Mouse (Mus musculus) CH12.LX (cell line): ENCODE measurements at regions not wholly inside any gene's neighbourhood (a gene's known extent, or its start where the extent isn't known, plus 50 kb on each side); places are given as distances from the start of the nearest gene placed in this dataset.

Experiments
- CTCF ChIP-seq, 2 experiments: IDR thresholded peaks in 1 of 2; conservative IDR thresholded peaks in 1 of 2; 2 replicates each; pipeline ENCODE4 v1.5.1; 2011 to 2012; ENCODE audit warnings: low read depth in 2 of 2, low read length in 2 of 2, improper control_type of control experiment in 1 of 2, inconsistent platforms in 1 of 2, mild to moderate bottlenecking in 1 of 2, moderate library complexity in 1 of 2
- GABPA ChIP-seq: IDR thresholded peaks from 2 replicates; pipeline ENCODE4 v1.6.1; 2012; ENCODE audit warnings: low read depth, low read length, improper control_type of control experiment, inconsistent platforms; ENCODE audit not compliant: insufficient replicate concordance
- HCFC1 ChIP-seq: IDR thresholded peaks from 2 replicates; pipeline ENCODE4 v1.6.1; 2012; ENCODE audit warnings: low read depth, mild to moderate bottlenecking, inconsistent platforms, low read length, improper control_type of control experiment
- JUN ChIP-seq: IDR thresholded peaks from 2 replicates; pipeline ENCODE4 v1.6.1; 2011; ENCODE audit warnings: low read depth, mild to moderate bottlenecking, low read length, improper control_type of control experiment, moderate library complexity; ENCODE audit not compliant: insufficient read depth
- NELFE ChIP-seq: IDR thresholded peaks from 2 replicates; pipeline ENCODE4 v1.6.1; 2011; ENCODE audit warnings: low read depth, low read length, improper control_type of control experiment
- POLR2A ChIP-seq: IDR thresholded peaks from 2 replicates; pipeline ENCODE4 v1.6.1; 2011; ENCODE audit warnings: low read depth, mild to moderate bottlenecking, improper control_type of control experiment, low read length
- POLR2AphosphoS2 ChIP-seq: IDR thresholded peaks from 2 replicates; pipeline ENCODE4 v1.6.1; 2011; ENCODE audit warnings: low read depth, low read length, improper control_type of control experiment
- USF1 ChIP-seq: IDR thresholded peaks from 2 replicates; pipeline ENCODE4 v1.6.1; 2014; ENCODE audit warnings: low read depth, mild to moderate bottlenecking, inconsistent platforms, low read length, improper control_type of control experiment
- ZNF384 ChIP-seq: IDR thresholded peaks from 2 replicates; pipeline ENCODE4 v1.6.1; 2012; ENCODE audit warnings: low read depth, low read length, improper control_type of control experiment, inconsistent platforms

DNA sequence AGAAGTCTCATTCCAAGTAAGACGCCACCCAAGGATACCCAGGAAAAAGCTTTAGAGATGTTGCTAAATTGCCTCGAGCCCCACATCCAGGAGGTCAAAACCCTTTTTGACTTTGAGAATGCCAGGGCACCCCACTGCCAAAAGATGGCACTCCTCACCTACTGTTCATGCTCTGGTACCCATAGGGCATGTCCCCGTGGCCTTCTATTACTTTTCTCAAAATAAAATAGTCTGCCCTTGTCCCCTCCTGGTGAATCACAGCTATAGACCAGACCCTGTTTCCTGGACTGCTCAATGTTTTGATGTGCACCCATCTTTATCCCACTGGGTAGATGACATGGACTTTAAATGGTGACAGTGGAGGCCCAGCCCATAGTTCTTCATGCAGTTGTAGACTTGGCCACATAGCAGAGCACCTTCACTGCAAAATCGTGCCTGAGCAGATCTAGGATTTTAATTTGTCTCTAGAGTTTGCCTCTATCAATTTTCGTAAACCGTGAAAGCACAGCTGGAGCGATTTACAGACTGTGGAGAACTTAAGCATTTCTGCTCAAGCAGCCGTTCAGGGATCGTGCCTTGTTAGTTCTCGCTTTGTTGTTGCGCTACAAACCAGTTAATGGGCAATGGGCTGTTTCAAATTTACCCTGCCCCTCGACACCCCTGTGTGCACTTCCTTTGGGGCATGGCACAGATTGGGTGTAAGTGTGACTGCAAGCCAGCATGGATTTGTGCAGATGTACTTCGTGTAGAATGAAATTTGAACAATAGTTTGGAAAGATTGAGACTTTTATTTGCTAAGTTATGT lies 300.0 kb downstream of the Slc30a10 start:
- TF ChIP-seq POLR2A (no peak), POLR2AphosphoS2 (no peak), CTCF (conservative IDR thresholded peaks at IDR 0.05 in 1 of 2, IDR thresholded peaks at IDR 0.05 in 1 of 2; ENCODE audit: low read depth in 2 of 2, low read length in 2 of 2) (no peak), JUN (no peak), USF1 (no peak), GABPA (no peak), HCFC1 (no peak), ZNF384 (no peak), NELFE (no peak)
